Mouse (Mus musculus): ENCODE results near the gene Zdhhc19.

The Zdhhc19 gene

DNA sequence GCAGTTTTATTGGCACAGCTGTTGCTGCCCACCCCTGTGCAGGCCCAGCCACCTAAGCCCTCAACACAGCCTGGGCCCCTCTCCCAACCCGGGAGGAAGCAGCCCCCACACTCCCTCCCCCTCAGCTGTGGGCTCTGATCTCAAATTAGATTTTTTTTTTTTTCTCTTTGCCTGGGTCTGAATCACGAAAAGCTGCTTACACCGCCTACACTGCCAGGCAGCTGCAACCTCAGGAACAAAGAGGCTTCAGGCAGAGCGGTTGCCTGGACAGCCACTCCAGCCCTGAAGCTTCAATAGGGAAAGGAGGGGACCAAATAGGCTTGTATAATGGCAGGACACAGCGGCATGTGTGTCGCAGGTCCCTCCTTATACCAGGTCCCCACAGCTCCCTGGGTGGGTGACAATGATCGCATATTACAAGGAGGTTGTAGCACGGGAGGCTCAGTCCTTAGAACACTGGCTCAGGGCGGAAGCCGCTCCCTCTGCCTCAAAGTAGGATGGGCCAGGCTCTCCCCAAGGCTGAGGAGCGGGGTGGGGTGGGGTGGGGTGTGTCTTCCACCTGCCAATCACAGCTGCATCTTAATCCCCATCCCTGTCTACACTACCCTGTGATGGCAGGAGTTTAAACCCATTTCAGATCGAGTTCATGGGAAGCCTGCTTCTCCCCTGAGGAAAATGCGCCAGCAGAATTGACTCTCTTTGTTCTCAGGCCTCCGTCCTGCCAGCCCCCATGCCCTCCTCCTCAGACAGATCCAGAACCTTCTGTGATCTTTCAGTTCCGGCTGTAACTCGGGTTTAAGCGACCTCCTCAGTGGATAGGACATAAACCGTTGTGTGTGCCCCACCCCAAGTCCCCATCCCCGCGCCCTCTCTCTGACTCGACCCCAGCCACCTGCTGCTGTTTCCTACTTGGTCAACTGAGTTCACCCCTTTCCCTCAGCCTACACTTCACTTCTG is 20.2 kb downstream of the Zdhhc19 start:
- DNase-seq (ENCODE audit: low spot score): no peak

DNA sequence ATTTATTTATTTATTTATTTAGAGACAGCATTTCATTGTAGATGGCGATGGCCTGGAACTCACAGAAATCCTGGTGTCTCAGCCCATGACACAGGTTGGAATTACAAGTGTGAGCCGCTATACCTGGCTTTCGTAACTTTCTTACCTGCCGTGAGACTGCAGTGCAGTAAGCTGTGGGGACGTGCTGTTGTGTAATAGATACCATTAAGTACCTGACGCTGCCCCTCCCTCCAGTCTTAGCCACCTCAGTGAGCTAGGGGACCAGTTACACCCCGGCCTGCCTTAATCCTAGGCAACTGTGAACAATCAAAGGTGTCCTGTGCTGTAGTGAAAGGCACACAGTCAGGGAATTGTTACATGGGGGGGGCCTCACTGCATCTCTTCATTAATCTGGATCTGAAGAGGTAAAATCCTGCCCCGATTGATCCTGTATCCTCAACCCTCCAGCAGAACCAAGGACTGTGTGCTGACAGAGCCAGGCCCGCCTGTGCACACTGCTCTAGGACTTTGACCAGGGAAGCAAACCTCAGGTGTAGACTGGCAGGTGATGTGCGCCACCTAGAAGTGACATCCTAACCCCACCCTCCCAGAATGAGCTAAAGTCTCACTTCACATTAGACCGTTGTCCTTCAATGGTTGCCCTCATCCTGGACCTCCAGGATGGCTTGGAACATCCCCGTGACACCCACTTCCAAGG is 21.9 kb downstream of the Zdhhc19 start:
- DNase-seq (ENCODE audit: low spot score): no peak

DNA sequence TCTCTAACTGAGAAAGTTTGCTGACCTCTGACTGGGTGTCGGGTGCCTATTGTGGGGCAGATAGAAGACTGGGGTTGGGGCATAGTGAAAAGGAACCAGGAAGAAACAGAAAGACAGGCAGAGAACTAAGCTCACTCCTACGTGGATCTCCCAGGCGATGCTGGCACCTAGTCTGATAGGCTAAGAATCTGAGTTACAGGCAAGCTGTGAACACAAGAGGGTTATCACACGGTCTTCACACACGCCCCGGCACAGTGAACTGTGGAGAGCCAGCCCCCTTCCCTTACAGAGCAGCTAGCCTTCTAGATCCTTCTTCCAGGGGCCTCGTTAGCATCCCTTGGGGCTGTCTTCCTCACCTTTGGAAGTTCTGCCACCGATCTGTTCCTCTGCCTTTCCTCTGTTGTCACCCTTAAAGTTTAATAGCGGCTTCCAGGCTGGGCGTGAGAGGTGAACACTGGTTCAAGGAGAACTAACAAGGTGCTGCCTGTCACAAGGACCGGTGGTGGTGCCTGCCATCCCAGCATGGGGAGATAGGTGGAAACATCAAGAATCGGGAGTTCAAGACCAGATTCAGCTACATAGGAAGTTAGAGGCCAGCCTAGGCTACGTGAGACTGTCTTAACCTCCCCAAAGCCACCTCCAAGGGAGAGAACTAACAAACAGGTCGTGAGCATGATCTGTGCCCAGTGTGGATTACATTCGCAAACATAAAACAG is 23.7 kb downstream of the Zdhhc19 start:
- no peak for DNase-seq (ENCODE audit: low spot score)

DNA sequence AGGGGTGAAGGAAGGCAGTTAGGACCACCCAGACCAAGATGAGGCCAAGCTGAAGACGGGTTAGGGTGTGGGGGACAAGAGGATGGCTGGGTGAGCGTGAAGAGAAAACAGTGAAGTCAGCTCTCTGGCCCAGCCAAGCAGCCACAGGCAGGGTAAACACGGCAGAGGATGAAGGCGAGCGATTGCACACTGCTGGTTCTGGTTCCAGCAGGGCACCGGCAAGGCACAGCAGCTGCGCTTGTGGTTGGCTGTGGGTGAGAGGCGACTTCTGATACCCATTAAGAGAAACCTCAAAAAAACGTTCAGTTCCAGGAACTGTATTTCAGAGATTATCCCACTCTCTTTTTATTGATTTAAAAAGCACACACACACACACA is 24.3 kb downstream of the Zdhhc19 start:
- DNase-seq (ENCODE audit: low spot score): no peak

DNA sequence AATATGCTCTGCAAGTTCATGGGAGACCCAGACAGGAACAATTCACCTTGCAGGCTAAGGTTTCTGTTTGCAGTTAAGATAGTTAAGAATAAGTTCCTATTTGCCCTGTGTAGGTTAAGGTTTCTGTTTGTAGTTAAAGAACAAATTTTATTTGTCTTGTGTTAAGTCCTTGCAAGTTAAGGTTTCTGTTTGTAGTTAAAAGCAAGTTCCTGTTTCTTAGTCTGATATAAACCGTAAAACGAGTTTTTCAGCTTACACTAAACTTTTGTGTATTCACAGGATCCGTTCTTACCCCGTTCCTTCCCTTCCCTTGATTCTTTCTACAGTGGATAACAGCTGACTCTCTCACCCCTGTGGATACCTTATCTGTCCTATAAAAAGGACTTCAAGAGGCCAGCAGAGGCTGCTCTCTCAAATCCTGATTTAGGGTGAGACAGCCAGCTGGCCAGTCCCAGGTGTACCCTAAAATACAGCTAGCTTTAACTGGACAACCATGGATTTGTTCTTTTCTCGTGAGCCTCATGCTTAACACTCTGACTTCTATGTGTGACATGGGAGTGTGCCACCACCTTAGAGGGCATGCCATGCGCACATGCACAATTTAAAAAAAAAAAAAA is 26.6 kb downstream of the Zdhhc19 start:
- no peak for DNase-seq (ENCODE audit: low spot score)

DNA sequence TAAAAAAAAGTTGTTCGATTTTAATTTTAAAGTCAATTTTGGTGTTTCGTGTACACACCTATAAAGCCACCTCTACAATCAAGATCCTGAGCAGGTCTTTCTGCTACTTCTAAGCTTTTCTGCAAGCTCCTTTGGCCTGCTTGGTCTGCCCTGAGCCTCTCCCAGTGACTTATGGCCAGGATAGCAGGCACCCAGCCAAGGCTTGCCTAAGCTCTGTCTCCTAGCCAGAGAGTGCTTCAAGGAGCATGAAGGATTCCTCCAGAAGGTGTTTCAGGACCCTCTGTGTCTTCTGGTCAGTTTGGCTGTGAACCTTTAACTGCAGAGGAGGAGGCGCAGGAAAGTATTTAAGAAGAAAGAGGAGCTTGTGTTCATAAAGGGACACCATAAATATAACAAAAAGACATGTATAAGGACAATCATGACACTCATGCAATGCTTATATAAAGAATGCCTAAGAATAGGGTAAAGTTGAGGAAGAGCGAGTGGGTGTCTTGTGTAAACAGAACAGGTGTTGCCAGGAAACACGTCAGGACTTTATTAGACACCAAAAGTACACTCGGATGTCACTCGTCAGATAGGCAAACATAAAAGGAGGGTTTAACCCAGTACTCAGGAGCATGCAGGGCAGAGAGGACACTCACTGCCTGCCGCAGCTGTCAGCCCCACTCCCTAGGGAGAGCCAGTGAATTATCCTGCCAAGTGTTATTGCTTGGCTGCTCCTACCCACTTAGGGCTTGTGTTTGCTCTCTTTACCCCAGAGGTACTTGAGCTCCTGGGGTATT is 27.6 kb downstream of the Zdhhc19 start:
- DNase-seq (ENCODE audit: low spot score): no peak

DNA sequence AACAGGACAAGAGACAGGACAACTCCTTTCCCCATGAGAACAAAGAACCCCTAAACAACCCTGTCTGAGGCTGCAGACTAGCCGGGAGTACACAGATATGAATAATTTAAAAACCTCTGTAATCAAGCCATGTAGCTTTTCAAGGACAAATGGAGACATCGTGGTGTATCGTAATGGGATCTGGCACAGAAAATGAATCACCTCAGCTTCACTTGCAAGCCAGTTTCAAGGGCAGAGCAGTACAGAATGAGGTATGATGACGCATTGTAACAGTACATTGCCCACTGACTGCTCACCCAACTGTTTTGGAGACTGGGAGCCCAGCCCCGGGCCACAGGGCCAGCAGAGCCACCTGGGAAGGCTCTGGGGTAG is 28.2 kb downstream of the Zdhhc19 start:
- no peak for DNase-seq (ENCODE audit: low spot score)

DNA sequence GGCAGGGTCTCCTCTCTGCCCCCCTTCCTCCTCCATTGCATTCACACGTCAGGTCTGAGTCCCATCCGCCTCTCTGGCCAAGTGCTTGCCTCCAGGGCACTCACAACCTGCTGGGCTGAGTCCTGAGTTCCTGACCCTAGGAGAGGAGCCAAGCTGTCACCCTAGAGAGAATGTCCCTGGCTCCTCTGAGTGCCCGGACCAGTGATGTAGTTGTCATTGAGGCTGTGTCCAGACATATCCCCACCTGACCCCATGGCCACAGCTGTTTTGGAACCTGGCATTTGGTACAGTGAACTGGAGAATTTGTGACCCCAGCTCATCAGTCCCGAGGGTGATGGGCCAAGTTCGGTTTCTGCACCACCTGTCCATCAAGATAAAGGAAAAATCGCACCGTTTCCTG is 30.8 kb downstream of the Zdhhc19 start:
- DNase-seq (ENCODE audit: low spot score): no peak

DNA sequence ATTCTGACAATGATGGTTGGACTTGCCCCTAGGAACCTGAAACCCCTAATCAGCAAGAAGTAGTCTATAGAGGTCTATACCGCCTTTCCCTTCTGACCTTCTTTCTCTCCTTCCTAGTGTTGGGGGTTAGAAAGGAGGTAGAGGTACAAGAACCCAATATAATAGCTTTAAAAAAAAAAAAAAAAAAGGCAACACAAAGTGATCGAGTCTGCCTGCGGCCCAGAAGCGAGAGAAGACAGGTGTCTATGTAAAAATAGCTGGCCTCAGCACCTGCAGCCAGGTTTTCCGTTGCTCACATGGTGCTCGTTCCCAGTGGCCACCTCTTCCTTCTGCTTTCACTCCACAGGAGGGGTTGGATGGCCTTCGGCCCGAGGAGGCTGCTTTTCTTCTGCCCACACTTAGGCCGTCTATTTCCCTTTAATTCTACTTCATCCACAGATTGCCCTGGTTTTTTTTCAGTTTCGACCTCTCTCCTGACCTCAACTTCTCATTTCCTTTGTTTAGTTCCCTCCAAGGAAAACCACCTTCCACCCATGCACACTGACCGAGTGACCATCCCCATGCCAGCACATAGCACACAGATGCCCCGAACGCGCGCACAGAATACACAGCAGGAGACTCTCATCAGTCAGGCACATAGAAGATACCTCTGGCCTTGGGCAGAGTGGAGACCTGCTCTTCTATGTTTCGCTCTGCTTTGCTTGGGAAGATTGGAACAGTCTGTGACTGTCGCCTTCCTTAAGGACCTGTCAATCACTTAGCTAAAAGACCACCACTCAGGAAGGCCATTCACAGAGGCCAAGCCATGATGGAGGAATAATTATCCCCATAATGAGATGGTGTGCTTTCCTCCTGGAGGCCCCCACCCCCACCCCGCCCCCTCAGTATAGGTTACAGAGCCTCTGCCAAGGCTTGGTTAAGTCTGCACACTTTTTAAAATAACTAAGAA is 37.1 kb downstream of the Zdhhc19 start:
- no peak for DNase-seq (ENCODE audit: low spot score)

DNA sequence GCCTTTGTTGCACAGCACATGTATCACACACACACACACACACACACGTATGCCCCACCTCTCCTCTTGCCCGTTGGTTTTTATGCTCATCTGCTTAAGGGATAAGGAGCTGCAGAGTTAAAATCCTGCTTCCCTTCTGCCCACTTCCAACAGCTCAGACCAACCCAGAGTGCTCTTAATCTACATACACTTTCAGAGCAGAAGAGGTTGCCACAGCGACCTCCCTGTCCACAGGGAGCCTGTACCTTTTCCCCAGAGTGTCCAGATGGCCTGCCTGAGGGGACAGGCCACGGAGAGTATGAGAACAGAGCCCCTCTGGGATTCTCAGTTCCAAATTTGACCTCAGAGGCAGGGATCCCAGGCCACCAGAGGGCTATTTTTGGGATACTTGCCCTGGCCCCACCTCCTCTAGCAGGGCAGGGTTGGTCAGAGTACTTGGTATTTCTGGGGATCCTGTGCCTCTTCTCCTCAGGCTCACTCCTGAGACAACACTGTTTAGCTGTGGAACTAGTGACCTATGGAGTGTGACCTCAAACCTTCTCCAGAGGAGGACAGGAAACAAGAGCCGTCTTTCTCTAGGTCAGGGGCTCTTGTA is 39.2 kb downstream of the Zdhhc19 start:
- no peak for DNase-seq (ENCODE audit: low spot score)

DNA sequence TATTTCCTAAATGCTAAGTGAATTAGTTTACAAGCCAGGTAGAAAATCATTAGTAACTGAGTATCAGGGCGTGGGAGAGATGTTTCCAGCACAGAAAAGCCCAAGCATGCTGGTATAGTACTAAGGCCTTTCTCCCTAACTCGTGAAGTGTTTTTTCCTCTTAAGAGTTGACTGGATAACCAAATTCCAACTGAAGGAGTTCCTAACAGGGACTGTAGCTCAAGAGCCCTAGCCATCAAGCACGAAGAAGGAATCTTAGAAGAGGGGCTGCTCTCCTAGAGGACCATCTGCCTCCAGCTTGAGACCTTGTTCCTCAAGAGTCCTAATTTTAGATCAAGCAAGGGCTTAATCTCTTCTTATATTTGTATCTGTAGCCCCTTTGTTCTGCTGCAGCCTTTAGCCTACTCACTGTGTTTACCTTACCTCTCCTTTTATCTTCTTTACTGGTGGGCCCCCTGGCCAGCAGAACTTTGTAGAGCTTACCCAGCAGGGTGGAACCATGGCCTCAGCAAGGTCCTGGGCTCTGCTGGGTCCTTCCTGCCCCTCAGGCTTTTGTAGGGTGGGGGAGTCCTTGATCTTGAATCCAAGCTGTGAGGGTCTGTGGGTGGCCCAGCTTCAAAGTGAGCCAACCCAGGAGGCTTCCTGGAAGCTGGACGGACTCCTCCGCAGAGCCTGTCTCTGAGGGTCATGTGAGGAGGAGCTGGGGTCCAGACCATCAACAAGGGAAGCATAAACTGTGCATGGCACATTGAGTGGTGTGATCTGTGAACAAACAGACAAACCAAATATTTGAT is 42.0 kb downstream of the Zdhhc19 start:
- no peak for DNase-seq (ENCODE audit: low spot score)

DNA sequence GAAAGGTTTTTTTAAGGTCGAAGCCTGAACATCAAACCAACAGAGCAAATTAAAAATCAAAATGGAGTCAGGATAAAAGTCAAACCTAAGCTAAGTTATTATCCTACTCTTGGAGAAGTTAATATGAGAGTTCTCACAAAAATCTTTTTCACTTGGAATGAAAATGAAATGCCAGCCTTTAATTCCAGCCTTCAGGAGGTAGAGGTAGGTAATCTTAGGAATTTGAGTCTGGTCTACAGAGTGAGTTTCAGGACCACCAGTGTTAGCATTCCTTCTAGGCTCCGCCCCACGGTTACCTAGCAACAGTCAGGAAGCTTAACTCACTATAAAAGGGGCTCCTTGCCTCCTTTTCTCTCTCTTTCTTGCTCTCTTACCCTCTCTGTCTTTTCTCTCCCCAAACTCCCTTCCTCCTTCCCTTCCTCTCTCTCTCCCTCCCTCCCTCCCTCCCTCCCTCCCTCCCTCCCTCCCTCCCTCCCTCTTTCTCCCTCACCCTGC is 42.7 kb downstream of the Zdhhc19 start:
- no peak for DNase-seq (ENCODE audit: low spot score)

DNA sequence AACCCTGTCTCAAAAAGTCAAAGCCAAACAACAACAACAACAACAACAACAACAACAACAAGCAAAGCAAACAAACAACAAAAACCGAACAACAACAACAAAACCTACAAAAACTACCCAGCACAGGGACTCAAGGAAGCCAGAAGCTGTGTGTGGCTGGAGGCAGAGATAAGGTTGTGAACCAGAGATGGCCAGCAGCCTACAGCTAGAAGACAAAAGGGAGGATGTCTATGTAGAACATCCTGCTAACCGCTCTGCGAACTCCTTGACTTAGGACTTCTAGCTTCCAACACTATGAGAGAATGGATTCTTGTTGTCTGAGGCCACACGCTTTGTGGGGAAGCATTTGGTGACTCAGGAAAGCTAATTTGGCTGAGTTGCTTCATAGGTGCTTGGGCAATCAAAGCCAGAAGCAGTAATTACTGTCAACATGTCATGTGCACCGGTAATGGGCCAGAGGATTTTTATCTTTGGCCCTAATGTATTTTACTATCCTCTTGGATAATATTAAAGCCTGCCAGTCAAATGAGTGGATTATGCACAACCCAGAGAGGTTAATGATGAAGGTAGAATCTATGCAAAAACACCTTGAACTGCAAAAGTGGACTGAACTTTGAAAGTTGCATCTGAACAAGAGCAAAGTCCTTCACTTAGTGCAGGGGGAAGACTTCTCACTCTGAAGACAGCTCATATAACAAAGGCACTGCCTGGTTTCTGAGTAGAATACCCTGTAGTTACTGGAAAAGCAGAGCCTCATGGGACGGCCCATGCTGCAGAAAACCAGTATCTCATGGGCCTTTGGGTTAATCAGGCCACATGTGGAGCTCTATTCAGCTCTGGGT is 45.5 kb downstream of the Zdhhc19 start:
- DNase-seq (ENCODE audit: low spot score): no peak

DNA sequence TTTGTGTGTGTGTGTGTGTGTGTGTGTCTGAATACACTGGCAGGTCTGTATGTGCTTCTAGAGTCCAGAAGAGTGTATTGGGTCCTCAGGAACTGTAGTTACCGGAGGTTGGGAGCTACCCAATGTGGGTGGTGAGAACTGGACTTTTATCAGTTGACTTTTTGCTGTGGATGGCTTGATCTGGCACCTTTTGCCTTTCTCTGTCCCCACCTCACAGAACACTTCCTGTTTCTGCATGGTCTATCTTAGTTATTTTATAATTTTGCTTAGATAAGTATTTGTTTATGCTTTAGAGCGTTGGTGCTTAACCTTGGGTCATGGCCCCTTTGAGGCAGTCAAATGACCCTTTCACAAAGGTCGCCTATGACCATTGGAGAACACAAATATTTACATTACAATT is 47.4 kb downstream of the Zdhhc19 start:
- DNase-seq (ENCODE audit: low spot score): no peak

DNA sequence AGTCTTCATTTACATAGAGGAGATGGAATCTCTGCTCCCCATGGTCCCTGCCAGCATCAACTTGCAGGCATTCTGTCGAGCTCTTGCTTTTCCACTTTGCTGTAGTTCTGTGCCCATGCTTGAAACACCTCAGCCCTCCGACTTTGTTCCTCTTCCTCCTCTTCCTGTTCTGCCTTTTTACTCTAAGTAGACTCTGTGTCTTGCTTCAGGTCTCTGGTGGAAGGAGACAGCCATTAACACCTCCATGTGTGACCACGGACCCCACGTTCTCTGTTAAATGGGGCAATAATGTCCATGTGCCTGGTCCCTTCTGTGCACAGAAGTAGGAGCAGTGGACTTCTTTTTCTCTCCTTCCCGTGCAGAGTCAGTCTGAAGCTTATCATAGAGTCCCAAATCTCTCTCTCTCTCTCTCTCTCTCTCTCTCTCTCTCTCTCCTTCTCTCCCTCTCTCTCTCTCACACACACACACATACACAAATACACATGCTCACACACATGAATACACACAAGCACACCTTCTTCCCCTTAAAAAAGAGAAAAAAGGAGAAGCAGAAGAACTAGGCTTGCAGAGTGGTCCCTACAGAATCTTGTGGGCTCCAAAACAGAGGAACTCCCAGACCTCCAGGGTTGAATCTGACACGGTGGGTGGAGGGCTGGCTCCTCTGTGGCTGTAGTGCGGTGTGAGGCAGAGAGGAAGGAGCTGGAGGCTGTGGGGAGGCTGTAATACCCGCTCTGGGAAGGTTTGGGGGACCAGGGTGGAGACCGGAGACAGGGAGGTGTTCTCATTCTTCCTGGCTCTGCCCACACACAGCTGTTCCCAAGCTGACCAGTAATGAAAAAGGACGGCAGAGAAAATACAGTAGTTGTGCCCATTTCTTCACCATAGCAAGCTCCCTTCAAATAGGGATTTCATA is 51.3 kb downstream of the Zdhhc19 start:
- no peak for DNase-seq (ENCODE audit: low spot score)

DNA sequence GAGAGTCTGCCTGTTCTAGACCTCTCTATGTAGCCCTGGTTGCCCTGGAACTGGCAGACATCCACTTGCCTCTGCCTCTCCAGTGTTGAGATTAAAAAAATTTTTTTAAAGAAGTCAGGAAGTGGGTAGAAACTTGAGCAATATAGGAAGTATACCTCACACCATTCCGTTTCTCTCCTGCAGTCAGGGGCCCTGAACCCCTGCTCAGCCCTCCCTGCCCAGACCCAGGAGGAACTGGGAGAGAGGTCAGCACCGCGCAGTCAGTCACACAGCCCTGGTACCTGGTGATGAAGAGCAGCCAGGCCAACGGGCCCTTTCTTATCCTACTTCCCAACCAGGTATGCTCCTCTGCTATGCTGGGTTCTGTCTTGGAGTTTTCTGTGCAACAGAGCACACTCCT is 54.0 kb downstream of the Zdhhc19 start:
- no peak for DNase-seq (ENCODE audit: low spot score)

DNA sequence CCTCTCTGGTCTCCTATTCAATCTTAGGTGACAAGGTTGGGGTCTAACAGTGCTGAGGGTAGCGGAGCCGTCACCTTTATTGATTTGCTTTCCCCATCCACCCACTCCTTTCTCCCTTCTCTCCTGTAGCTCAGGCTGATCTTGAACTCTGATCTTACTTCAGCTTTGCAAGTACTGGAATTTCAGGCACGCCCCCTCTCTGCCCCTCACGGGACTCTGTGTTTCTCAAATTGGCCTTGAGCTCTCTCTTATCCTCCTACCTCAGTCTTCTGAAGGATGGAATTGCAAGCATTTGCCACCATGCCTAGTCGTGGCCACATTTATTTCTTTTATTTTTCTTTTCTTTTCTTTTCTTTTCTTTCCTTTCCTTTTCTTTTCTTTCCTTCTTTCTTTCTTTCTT is 54.4 kb downstream of the Zdhhc19 start:
- no peak for DNase-seq (ENCODE audit: low spot score)

Measured in testis, postnatal 14 days (tissue).